In the genomic region with DNA sequence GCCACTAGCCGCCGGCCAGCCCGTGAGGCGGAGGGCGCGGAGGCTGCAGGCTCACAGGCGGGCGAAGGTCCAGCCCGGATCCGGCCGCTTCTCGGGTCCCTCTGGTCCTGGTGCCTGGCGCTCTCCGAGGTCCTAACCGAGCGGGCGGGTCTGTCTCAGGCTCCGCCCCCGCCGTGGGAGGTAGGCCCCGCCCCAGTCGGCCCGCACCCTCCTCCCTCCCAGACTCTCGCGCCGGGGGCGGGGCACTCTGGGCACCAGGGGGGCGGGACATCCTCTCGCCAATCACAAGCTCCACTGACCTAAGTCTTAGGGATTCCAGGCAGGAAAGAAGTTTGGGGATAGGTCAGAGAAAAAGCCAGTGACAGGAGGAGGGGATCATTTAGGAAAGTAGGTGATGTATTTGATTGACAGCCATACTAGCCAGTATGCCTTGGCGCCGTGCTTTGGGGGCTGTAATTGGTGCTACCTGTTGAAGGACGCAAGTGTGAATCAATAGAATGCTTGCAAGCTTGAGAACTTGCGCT, we compare ENCODE assay signal across 8 mouse cellular contexts. TPM values are rescaled to one million over a fixed set of nuclear protein-coding genes. Genes with fewer than 3 reads are reported as not detected.
DNase-seq lines count a peak whose midpoint lies in the region; ATAC-seq and TF ChIP-seq lines count a peak whose summit lies in the region.

Gene Stxbp5l (minus strand): TSS at position 142 of the 524 bp plus-strand sequence.

- H3K9me3 ChIP-seq in erythroblast, embryonic 14.5 days (ENCODE audit: control insufficient read depth, low read length), result no peaks in the 10 kb centered on the region; the same call in 1 of the 2 replicates
- H3K9me3 ChIP-seq in forebrain, embryonic 12.5 days, result no peaks in the 10 kb centered on the region
- H3K9me3 ChIP-seq in heart, embryonic 15.5 days (replicated peaks), result no peaks in the 10 kb centered on the region
- no peaks in the 10 kb centered on the region for H3K9me3 ChIP-seq in liver, embryonic 11.5 days (ENCODE audit: control insufficient read depth, low read length)
- no peaks in the 10 kb centered on the region for H3K9me3 ChIP-seq in neural tube, embryonic 11.5 days (ENCODE audit: control insufficient read depth, low read length)
- H3K9me3 ChIP-seq in stomach, postnatal 0 days (ENCODE audit: control insufficient read depth, low read length), result no peaks in the 10 kb centered on the region

- H3K27ac ChIP-seq in forebrain, embryonic 12.5 days, result 0 out of 2 replicates have a peak within 1 kb of the TSS, but pooled peaks have one; percentile 11
- H3K27ac ChIP-seq in heart, embryonic 15.5 days, result no peak within 1 kb of the TSS
- H3K27ac ChIP-seq in liver, embryonic 11.5 days (ENCODE audit: low read depth, low read length), result no peak within 1 kb of the TSS
- no peak within 1 kb of the TSS for H3K27ac ChIP-seq in neural tube, embryonic 11.5 days (ENCODE audit: low read depth, low read length)
- H3K27ac ChIP-seq in stomach, postnatal 0 days (replicated peaks), result no peak within 1 kb of the TSS

- under 1% methylated on average over 33 of the region's 33 CpGs for WGBS in forebrain, embryonic 12.5 days
- under 1% methylated on average over 33 of the region's 33 CpGs for WGBS in heart, embryonic 15.5 days
- 1% methylated on average over 33 of the region's 33 CpGs for WGBS in liver, embryonic 11.5 days
- 2% methylated on average over 30 of the region's 33 CpGs for WGBS in neural tube, embryonic 11.5 days
- under 1% methylated on average over 26 of the region's 33 CpGs for WGBS in stomach, postnatal 0 days

- peak within 1 kb of the TSS; percentile 17 for H3K4me3 ChIP-seq in erythroblast, embryonic 14.5 days (replicated peaks)
- H3K4me3 ChIP-seq in forebrain, embryonic 12.5 days (replicated peaks), result peak within 1 kb of the TSS; percentile 71
- peak within 1 kb of the TSS; percentile 55 for H3K4me3 ChIP-seq in heart, embryonic 15.5 days
- H3K4me3 ChIP-seq in liver, embryonic 11.5 days (ENCODE audit: low read depth, low read length), result peak within 1 kb of the TSS; percentile 51
- peak within 1 kb of the TSS; percentile 55 for H3K4me3 ChIP-seq in neural tube, embryonic 11.5 days (ENCODE audit: low read depth, low read length)
- peak within 1 kb of the TSS; percentile 47 for H3K4me3 ChIP-seq in stomach, postnatal 0 days (ENCODE audit: low read depth, low read length)

- H3K9ac ChIP-seq in forebrain, embryonic 12.5 days, result peak within 1 kb of the TSS; percentile 70
- H3K9ac ChIP-seq in heart, embryonic 15.5 days, result peak within 1 kb of the TSS; percentile 42
- H3K9ac ChIP-seq in liver, embryonic 11.5 days (ENCODE audit: low read depth, low read length), result no peak within 1 kb of the TSS
- H3K9ac ChIP-seq in neural tube, embryonic 11.5 days (ENCODE audit: low read length), result peak within 1 kb of the TSS; percentile 65
- no peak within 1 kb of the TSS for H3K9ac ChIP-seq in stomach, postnatal 0 days (ENCODE audit: low read length)

- ATAC-seq in erythroblast, adult 5-6 weeks (replicated peaks; ENCODE audit: low FRiP score, poor library complexity, severe bottlenecking), result no peak
- peak; percentile 97 for ATAC-seq in forebrain, embryonic 12.5 days (ENCODE audit: low FRiP score)
- ATAC-seq in heart, embryonic 15.5 days (replicated peaks; ENCODE audit: insufficient number of reproducible peaks, insufficient read depth, low FRiP score, low read depth), result peak; percentile 98
- peak; percentile 98 for ATAC-seq in liver, embryonic 11.5 days (replicated peaks; ENCODE audit: low FRiP score)
- peak; percentile 96 for ATAC-seq in neural tube, embryonic 11.5 days (ENCODE audit: insufficient read depth, low FRiP score, low TSS enrichment)
- ATAC-seq in stomach, postnatal 0 days (ENCODE audit: low FRiP score, low TSS enrichment), result peak; percentile 99

- TF ChIP-seq EP300 in stomach, postnatal 0 days (optimal IDR thresholded peaks at IDR 0.05), result no peak

- no peaks in the 10 kb centered on the region for H3K36me3 ChIP-seq in erythroblast, embryonic 14.5 days (ENCODE audit: control insufficient read depth)
- no peaks in the 10 kb centered on the region for H3K36me3 ChIP-seq in forebrain, embryonic 12.5 days (replicated peaks)
- no peaks in the 10 kb centered on the region for H3K36me3 ChIP-seq in heart, embryonic 15.5 days
- H3K36me3 ChIP-seq in liver, embryonic 11.5 days (ENCODE audit: control insufficient read depth, insufficient read depth, low read length), result no peaks in the 10 kb centered on the region
- H3K36me3 ChIP-seq in neural tube, embryonic 11.5 days (ENCODE audit: control insufficient read depth, insufficient read depth, low read length), result no peaks in the 10 kb centered on the region
- H3K36me3 ChIP-seq in stomach, postnatal 0 days (ENCODE audit: control insufficient read depth, insufficient read depth, low read length), result no peaks in the 10 kb centered on the region

- TF ChIP-seq CTCF in stomach, postnatal 0 days (IDR thresholded peaks at IDR 0.05; ENCODE audit: low read depth), result no peak

- peaks cover 9% of the 10 kb centered on the region for H3K4me1 ChIP-seq in erythroblast, embryonic 14.5 days (ENCODE audit: control insufficient read depth)
- H3K4me1 ChIP-seq in forebrain, embryonic 12.5 days, result peaks cover 6% of the 10 kb centered on the region; the same call in 1 of the 2 replicates
- H3K4me1 ChIP-seq in heart, embryonic 15.5 days (replicated peaks), result peaks cover 14% of the 10 kb centered on the region
- peaks cover 4% of the 10 kb centered on the region for H3K4me1 ChIP-seq in liver, embryonic 11.5 days (replicated peaks; ENCODE audit: control insufficient read depth, insufficient read depth, low read length)
- H3K4me1 ChIP-seq in neural tube, embryonic 11.5 days (ENCODE audit: control insufficient read depth, insufficient read depth, low read length), result peaks cover 3% of the 10 kb centered on the region; the same call in 1 of the 2 replicates
- H3K4me1 ChIP-seq in stomach, postnatal 0 days (replicated peaks; ENCODE audit: control insufficient read depth, insufficient read depth), result no peaks in the 10 kb centered on the region

- H3K27me3 ChIP-seq in erythroblast, embryonic 14.5 days (ENCODE audit: control insufficient read depth), result peaks cover 27% of the 10 kb centered on the region
- H3K27me3 ChIP-seq in forebrain, embryonic 12.5 days, result peaks cover 9% of the 10 kb centered on the region
- H3K27me3 ChIP-seq in heart, embryonic 15.5 days, result peaks cover 17% of the 10 kb centered on the region
- H3K27me3 ChIP-seq in liver, embryonic 11.5 days (replicated peaks; ENCODE audit: control insufficient read depth, insufficient read depth, low read length), result peaks cover 14% of the 10 kb centered on the region
- peaks cover 5% of the 10 kb centered on the region; the same call in 1 of the 2 replicates for H3K27me3 ChIP-seq in neural tube, embryonic 11.5 days (ENCODE audit: control insufficient read depth, insufficient read depth, low read length)
- no peaks in the 10 kb centered on the region for H3K27me3 ChIP-seq in stomach, postnatal 0 days (ENCODE audit: control insufficient read depth, insufficient read depth, low read length)

- DNase-seq in kidney, postnatal 14 days, result peak; percentile 94
- peak; percentile 91 for DNase-seq in liver, embryonic 11.5 days (ENCODE audit: low spot score)
- DNase-seq in neural tube, embryonic 11.5 days (ENCODE audit: low spot score), result peak; percentile 94
- peak; percentile 96 for DNase-seq in stomach, postnatal 0 days (ENCODE audit: low spot score)

- peak within 1 kb of the TSS; percentile 95 for H3K4me2 ChIP-seq in forebrain, embryonic 12.5 days
- peak within 1 kb of the TSS; percentile 99 for H3K4me2 ChIP-seq in heart, embryonic 15.5 days
- H3K4me2 ChIP-seq in liver, embryonic 11.5 days, result peak within 1 kb of the TSS; percentile 89
- peak within 1 kb of the TSS; percentile 89 for H3K4me2 ChIP-seq in neural tube, embryonic 11.5 days (ENCODE audit: low read depth)
- peak within 1 kb of the TSS; percentile 91 for H3K4me2 ChIP-seq in stomach, postnatal 0 days (replicated peaks; ENCODE audit: low read depth)

RNA-seq across cellular contexts. Expression of gene Stxbp5l, which starts in this region (rescaled TPM):
- polyA plus RNA-seq in erythroblast, embryonic 14.5 days (2012), result 0.01 TPM in 1 of 2 replicates, not detected in the other
- not detected in 2 replicates for total RNA-seq in erythroblast, adult 5-6 weeks (2015; ENCODE audit: low replicate concordance)
- not detected in 2 replicates for total RNA-seq in erythroblast, adult 5-6 weeks (2017; ENCODE audit: low replicate concordance)
- polyA plus RNA-seq in forebrain, embryonic 12.5 days (2016; fragmentation: Nextera tagmentation; extraction: Ambion mirVana), result 3.9 and 4.1 TPM in 2 replicates
- 0.22 and 0.33 TPM in 2 replicates for polyA plus RNA-seq in heart, embryonic 15.5 days (2015; fragmentation: Nextera tagmentation; extraction: Ambion mirVana)
- 0.25 and 0.26 TPM in 2 replicates for polyA plus RNA-seq in liver, embryonic 11.5 days (2014; fragmentation: Nextera tagmentation; extraction: Ambion mirVana)
- polyA plus RNA-seq in neural tube, embryonic 11.5 days (2014; fragmentation: Nextera tagmentation; extraction: Ambion mirVana), result 2.6 and 2.9 TPM in 2 replicates
- polyA plus RNA-seq in stomach, postnatal 0 days (2015; fragmentation: Nextera tagmentation; extraction: Ambion mirVana), result 1.1 and 2.5 TPM in 2 replicates

Comparison
In these comparisons a context has a peak if more than half of its experiments do, and no peak if none do; other contexts are left out.
1. Peak in ATAC-seq, H3K4me3 ChIP-seq, H3K9ac ChIP-seq and H3K4me2 ChIP-seq in heart, embryonic 15.5 days; RNA of the gene not detected or under 1 TPM.
2. Peak in DNase-seq, ATAC-seq, H3K4me3 ChIP-seq and H3K4me2 ChIP-seq in liver, embryonic 11.5 days; RNA of the gene not detected or under 1 TPM.
3. H3K4me3 ChIP-seq: peak in every context shown above with its lines; median percentile 71 in forebrain, embryonic 12.5 days; 55 in heart, embryonic 15.5 days; 55 in neural tube, embryonic 11.5 days; 51 in liver, embryonic 11.5 days; 47 in stomach, postnatal 0 days; 17 in erythroblast, embryonic 14.5 days.
4. H3K9ac ChIP-seq: peak in forebrain, embryonic 12.5 days (single experiment) and neural tube, embryonic 11.5 days (single experiment); none in liver, embryonic 11.5 days (single experiment) and stomach, postnatal 0 days (single experiment).
5. Peak in every context shown above with its lines, with median percentiles within 50 percentile points of each other: H3K4me2 ChIP-seq and DNase-seq.